Mouse (Mus musculus) adipocyte (in vitro differentiated cells): ENCODE data around the gene Robo2.
"Not testable (repeated sequence)": the region's sequence is repeated elsewhere in the genome, so short reads cannot be mapped to it uniquely, and the experiment has no call there.

Experiments used
- DNase-seq: peaks from one replicate; pipeline ENCODE4 v3.0.0-alpha.2; 2016; ENCODE audit warnings: low spot score

Gene Robo2

GRCm38 (mm10) chr16:74065958-74066357, 345.7 kb downstream of the Robo2 start:
- DNase-seq, result no peak

DNA sequence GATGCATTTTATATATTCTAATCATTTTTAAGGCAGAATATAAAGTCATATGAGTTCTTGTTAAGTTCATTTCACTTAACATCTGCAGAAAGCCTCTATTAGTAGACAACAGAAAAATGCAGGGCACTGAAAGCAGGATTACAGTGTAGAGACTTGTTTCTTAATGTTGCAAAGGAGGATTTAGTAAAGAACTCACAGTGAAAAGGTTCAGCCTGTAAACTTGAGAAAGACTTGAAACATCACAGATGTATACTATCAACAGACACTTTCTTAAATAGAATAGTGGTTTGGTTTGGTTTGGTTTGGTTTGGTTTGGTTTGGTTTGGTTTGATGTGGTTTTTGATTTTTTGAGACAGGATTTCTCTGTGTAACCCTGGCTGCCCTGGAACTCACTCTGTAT, 349.7 kb downstream of the Robo2 start:
- no peak for DNase-seq

DNA sequence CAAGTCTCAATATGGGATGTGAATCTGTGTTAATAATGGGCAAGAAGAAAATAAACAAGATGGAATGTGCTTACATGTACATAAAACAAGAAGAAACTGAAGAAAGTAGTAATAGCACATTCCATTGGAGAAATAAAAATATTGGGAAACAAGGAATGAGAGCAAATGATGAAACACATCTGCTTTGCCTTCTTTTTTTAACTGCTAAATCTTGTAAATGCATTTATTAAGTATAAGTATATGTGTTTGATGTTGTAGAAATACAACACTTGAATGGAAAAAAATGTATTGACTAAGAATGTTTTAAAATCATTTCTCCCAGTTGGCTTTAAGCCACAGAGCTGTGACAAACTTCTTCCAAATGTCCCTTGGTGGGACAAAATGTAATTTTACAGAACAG, 350.1 kb downstream of the Robo2 start:
- DNase-seq, result no peak

DNA sequence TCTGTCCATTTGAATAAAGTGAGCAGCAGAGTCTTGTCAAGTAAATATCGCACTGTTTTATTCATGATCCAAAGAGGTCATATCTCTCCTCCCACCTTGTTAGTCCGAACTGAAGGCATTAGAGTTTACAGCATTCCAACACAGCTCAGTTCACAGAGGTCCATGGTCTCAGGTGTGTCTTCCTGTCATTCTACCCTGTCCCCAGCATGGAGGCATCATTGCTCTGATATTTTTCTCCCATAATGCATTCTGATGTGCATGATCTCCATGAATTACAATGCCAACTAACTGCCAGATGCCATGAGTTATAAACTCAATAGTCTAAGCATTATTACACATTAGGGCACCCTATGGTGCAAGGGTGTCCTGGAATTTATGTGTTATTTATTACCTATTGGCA, 354.7 kb downstream of the Robo2 start:
- DNase-seq, result no peak

- DNase-seq, result no peak
Observed at GRCm38 (mm10) chr16:74056210-74056609, 355.4 kb downstream of the Robo2 start.

- peak; percentile 3 for DNase-seq
Observed at GRCm38 (mm10) chr16:74055061-74055751, 356.4 kb downstream of the Robo2 start.

GRCm38 (mm10) chr16:74049467-74049866, 362.2 kb downstream of the Robo2 start:
- no peak for DNase-seq

GRCm38 (mm10) chr16:74048980-74049379, 362.6 kb downstream of the Robo2 start:
- no peak for DNase-seq

- no peak for DNase-seq
Observed at GRCm38 (mm10) chr16:74047232-74047631, 364.4 kb downstream of the Robo2 start.

GRCm38 (mm10) chr16:74040797-74041196, 370.8 kb downstream of the Robo2 start:
- DNase-seq, result not testable (repeated sequence)

- no peak for DNase-seq
Observed at GRCm38 (mm10) chr16:74027822-74028221, 383.8 kb downstream of the Robo2 start.

DNA sequence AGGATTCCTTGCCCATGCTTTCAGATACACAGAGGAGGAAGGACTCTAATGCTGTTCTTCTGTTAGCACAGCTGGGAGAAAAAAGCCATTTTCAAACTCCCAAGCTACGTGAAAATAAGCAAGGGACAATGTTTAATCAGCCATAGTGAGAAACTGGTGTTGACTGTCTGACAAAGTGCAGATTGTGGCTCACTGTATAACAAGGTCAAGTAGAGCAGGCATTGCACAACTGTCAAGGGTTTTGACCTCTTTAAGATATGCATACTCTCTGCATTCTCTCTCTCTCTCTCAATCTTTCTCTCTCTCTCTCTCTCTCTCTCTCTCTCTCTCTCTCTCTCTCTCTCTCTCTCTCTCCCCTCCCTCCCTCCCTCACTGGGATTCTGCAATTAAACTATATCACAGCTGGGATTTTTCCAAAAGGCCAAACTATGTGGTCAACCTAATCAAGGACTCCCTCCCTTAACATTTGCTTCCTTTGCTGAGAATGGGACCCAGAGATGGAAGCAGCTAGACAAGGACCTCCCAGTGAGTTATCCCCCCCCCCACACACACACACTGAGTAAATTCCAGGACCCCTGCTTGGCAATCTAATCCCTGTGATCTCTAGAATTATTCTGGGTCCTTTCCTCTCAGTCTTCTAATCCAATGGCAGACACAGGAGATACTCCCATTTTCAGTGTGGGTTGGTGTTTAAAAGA, 389.2 kb downstream of the Robo2 start:
- DNase-seq, result no peak

GRCm38 (mm10) chr16:74005767-74006166, 405.9 kb downstream of the Robo2 start:
- DNase-seq, result no peak

DNA sequence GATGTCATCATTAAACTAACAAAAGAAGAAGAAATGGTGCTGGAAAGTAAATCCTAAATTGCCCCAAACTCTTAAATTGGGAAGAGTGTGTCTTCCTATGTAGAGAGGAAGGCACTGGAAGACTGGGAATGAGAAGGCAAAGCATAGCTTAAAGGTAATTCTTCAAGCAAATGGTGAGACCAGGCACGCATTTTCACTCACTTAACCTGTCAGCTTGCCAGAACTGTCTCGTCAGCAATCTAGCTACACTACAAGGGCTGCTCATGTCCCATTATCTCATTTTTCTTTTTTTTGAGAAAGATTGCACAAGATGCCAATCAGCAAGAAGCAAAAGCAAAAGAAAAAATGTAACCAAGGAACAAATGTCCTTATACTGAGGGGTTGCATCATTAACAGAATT, 410.3 kb downstream of the Robo2 start:
- no peak for DNase-seq

DNA sequence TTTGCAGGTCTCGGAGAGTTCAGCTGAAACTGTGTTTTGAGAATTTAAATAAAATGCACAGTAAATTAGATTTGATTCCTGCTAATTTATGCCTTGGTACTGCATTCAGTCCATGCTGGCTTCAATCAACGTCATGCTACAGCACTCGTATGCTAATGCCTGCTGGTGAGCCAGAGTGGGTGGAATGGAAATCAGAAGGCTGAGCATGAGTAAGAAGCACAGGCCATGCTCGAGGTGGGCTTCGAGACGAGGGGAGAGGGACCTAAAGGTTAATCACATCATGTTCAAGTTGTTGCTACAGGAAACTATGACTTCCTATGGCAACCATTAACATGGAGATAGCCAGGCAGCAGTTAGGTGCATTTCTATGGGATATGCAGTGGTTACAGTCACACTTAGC, 420.4 kb downstream of the Robo2 start:
- DNase-seq, result no peak

- no peak for DNase-seq
Observed at GRCm38 (mm10) chr16:73969573-73969972, 442.1 kb downstream of the Robo2 start.

DNA sequence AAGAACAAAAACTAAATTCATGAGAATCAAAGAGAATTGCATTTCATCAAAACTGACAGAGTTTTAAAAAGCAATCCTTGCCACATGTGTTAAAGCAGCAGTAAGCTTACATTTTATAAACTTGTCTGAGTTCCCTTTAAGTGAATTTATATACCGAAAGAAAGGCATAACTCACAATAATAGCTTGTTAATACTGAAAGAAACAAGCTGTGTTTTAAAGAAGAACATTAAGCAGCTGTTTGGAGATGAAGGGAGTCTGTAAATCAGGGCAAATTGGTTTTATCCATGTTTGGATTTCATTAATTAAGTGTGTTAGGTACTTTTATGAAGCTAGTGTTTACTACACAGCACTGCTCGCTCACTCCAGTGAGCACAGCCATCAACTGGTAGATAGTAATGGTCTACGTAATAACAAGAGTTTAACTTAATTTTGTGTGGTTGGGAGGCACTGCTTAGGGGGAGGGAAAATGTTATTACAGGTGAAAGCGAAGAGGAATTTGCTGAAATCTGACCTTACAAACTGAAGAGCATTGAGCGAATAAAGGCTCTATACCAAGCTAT, 447.2 kb downstream of the Robo2 start:
- no peak for DNase-seq

GRCm38 (mm10) chr16:73959479-73959970, 452.1 kb downstream of the Robo2 start:
- DNase-seq, result no peak

- DNase-seq, result no peak
Observed at GRCm38 (mm10) chr16:73958524-73958846, 453.1 kb downstream of the Robo2 start.

GRCm38 (mm10) chr16:73957675-73958523, 453.7 kb downstream of the Robo2 start:
- DNase-seq, result no peak

DNA sequence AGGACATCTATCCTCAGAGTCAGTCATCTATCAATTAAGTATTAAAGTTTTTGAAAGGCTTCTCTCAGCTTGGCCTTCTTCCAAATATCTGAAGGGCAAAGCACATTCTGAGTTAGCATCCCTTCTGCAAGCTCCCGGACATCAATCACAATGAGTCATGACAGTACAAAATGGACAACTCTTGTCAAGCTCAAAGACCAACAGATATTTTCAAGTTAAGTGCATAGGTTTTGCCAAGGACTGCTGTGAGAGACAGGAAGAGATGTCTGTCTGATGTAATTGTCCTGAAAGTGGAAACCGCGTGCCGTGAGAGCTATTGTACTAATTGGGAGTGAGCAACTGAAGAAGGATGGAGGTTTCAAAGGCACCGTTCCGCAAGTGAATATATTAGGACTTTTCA, 465.5 kb downstream of the Robo2 start:
- DNase-seq, result no peak

DNA sequence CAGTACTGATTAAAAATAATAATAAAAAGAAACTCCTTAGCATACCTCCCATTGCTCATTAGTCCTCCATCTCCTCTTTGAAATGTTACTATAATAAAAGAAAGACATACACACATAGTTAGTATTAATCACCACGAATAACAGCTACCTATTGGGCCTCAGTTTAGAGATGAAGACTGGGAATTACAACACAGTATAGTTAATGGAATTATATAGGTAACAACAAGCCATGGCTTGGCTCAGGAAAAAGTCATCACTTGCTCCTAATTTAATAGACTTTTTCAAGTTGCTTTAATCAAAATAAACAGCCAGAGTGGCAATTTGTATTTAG, 471.4 kb downstream of the Robo2 start:
- DNase-seq, result no peak
